Comparison of ENCODE assay signal across 8 mouse cellular contexts in the genomic region with DNA sequence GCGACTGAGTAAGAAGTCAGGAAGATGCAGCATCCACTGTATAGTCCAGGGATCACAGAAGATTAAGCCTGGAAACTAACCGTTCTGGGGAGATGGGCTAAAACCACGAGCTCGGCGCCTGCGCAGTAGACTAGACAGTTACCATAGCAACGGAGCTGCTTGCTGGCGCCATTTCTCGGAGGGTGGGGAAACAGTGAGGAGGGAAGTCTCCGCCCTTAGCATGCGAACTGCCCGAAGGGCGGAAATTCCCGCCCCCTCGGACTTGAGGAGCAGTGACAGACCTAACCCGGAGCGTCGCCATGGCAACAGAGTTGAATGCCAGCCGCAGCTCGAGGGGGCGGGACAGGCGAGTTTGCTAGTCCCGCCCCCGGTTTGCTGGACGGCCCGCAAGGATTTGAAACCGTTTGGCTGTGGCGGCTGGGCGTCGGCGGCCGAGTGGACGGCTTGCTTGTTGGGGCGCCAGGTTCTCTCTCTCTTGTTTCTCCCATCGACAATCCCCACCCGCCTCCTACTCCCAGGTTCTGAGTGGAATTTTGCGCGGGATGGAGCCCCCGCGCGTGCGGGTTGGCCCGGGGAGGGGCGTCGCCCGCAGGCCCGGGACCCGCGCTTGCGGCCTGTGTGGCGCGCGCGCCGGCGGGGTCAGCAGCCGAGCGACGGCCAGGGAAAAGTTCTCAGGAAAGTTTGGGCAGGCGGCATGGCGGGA. TPM values are rescaled to one million over a fixed set of nuclear protein-coding genes. Genes with fewer than 3 reads are reported as not detected.
DNase-seq lines count a peak whose midpoint lies in the region; ATAC-seq and TF ChIP-seq lines count a peak whose summit lies in the region.

Gene Cep112, plus strand, starts transcription at position 304 of the 703 bp plus-strand sequence.

- no peak for TF ChIP-seq RAD21 in CH12.LX (IDR thresholded peaks at IDR 0.05; ENCODE audit: low read depth, low read length)

- TF ChIP-seq EP300 in CH12.LX (IDR thresholded peaks at IDR 0.05; ENCODE audit: low read length) = no peak

- in situ Hi-C loops in CH12.LX (cut with MboI; ENCODE audit: low pct_ligation_motif_present, low pct_unique_long_range_greater_than_20kb, low sequenced_read_pairs) = loop anchor here (5.0 to 25.0 kb wide), 2 partner anchors 558 to 913 kb away; no protein-coding TSS in a partner anchor

- TF ChIP-seq POLR2A in CH12.LX (IDR thresholded peaks at IDR 0.05; ENCODE audit: low read depth, low read length) = peak; percentile 51; the same call in 1 of the 2 replicates

- no peaks in the 10 kb centered on the region for H3K36me3 ChIP-seq in CH12.LX (replicated peaks in 1 of 2; ENCODE audit: control insufficient read depth in 1 of 2, insufficient read depth in 1 of 2, low read length in 1 of 2)
- H3K36me3 ChIP-seq in forebrain, embryonic 11.5 days (ENCODE audit: control insufficient read depth, insufficient read depth, low read length) = no peaks in the 10 kb centered on the region; the same call in 1 of the 2 replicates
- no peaks in the 10 kb centered on the region for H3K36me3 ChIP-seq in heart, embryonic 16.5 days (ENCODE audit: control insufficient read depth, insufficient read depth)
- no peaks in the 10 kb centered on the region for H3K36me3 ChIP-seq in liver, embryonic 15.5 days (replicated peaks)
- H3K36me3 ChIP-seq in neural tube, embryonic 12.5 days = no peaks in the 10 kb centered on the region

- dilution Hi-C loops in CH12.LX (cut with MboI; ENCODE audit: extremely low pct_ligation_motif_present, extremely low pct_unique_long_range_greater_than_20kb, low sequenced_read_pairs) = no loop called here

- peaks cover 26% of the 10 kb centered on the region for H3K27me3 ChIP-seq in CH12.LX (replicated peaks)
- H3K27me3 ChIP-seq in forebrain, embryonic 11.5 days (ENCODE audit: control insufficient read depth, insufficient read depth, low read length) = peaks cover 2% of the 10 kb centered on the region; the same call in 1 of the 2 replicates
- H3K27me3 ChIP-seq in heart, embryonic 16.5 days (ENCODE audit: control insufficient read depth, insufficient read depth, low read length) = no peaks in the 10 kb centered on the region
- H3K27me3 ChIP-seq in liver, embryonic 15.5 days = peaks cover 35% of the 10 kb centered on the region
- H3K27me3 ChIP-seq in neural tube, embryonic 12.5 days (replicated peaks) = peaks cover 5% of the 10 kb centered on the region; the same call in 1 of the 2 replicates

- H3K4me3 ChIP-seq in CH12.LX (replicated peaks in 1 of 3; ENCODE audit: low read depth in 2 of 3, low read length in 2 of 3, poor library complexity in 1 of 3) = peak within 1 kb of the TSS; percentile 27 to 50 (median 44)
- H3K4me3 ChIP-seq in forebrain, embryonic 11.5 days (ENCODE audit: low read depth, low read length) = peak within 1 kb of the TSS; percentile 61
- H3K4me3 ChIP-seq in heart, embryonic 16.5 days (ENCODE audit: low read length) = peak within 1 kb of the TSS; percentile 76
- H3K4me3 ChIP-seq in liver, embryonic 15.5 days (replicated peaks) = peak within 1 kb of the TSS; percentile 60
- H3K4me3 ChIP-seq in neural tube, embryonic 12.5 days = peak within 1 kb of the TSS; percentile 64

- H3K79me2 ChIP-seq in CH12.LX (replicated peaks; ENCODE audit: control insufficient read depth, extremely low read depth, insufficient read depth, poor library complexity, severe bottlenecking) = no peaks in the 10 kb centered on the region

- peak; percentile 97 for ATAC-seq in forebrain, embryonic 11.5 days (replicated peaks; ENCODE audit: low FRiP score)
- peak; percentile 98 for ATAC-seq in heart, embryonic 16.5 days (replicated peaks; ENCODE audit: extremely low read depth, insufficient read depth, low FRiP score)
- ATAC-seq in liver, embryonic 15.5 days (ENCODE audit: insufficient read depth) = peak; percentile 86
- peak; percentile 96 for ATAC-seq in neural tube, embryonic 12.5 days (ENCODE audit: low FRiP score, low read depth)

- H3K4me2 ChIP-seq in CH12.LX (ENCODE audit: insufficient read depth, low read depth, poor library complexity, severe bottlenecking) = peak within 1 kb of the TSS; percentile 89
- peak within 1 kb of the TSS; percentile 69 for H3K4me2 ChIP-seq in forebrain, embryonic 11.5 days (ENCODE audit: low read depth, low read length, severe bottlenecking)
- peak within 1 kb of the TSS; percentile 87 for H3K4me2 ChIP-seq in heart, embryonic 16.5 days (ENCODE audit: low read depth, low read length)
- peak within 1 kb of the TSS; percentile 73 for H3K4me2 ChIP-seq in liver, embryonic 15.5 days
- peak within 1 kb of the TSS; percentile 74 for H3K4me2 ChIP-seq in neural tube, embryonic 12.5 days (replicated peaks)

- H3K9ac ChIP-seq in CH12.LX (ENCODE audit: insufficient read depth, low read depth) = peak within 1 kb of the TSS; percentile 42
- peak within 1 kb of the TSS; percentile 79 for H3K9ac ChIP-seq in forebrain, embryonic 11.5 days (ENCODE audit: low read length)
- H3K9ac ChIP-seq in heart, embryonic 16.5 days (ENCODE audit: low read length) = peak within 1 kb of the TSS; percentile 86
- peak within 1 kb of the TSS; percentile 46 for H3K9ac ChIP-seq in liver, embryonic 15.5 days
- H3K9ac ChIP-seq in neural tube, embryonic 12.5 days = peak within 1 kb of the TSS; percentile 72

- peak; percentile 100 for DNase-seq in CH12.LX (ENCODE audit: extremely low read depth)
- DNase-seq in c-Kit-positive CD71-positive TER-119-negative erythroid progenitor cells, embryonic 14.5 days (ENCODE audit: low read depth) = peak; percentile 88
- DNase-seq in forebrain, embryonic 11.5 days (ENCODE audit: low spot score) = peak; percentile 99
- peak; percentile 98 to 100 for DNase-seq in kidney, postnatal 36 days
- DNase-seq in telencephalon, adult 2 months (ENCODE audit: low read depth, low spot score) = peak; percentile 98

- no peak within 1 kb of the TSS for H3K27ac ChIP-seq in CH12.LX (ENCODE audit: insufficient read depth, low read depth)
- peak within 1 kb of the TSS; percentile 68 for H3K27ac ChIP-seq in forebrain, embryonic 11.5 days (ENCODE audit: low read depth, low read length)
- peak within 1 kb of the TSS; percentile 37; the same call in 1 of the 2 replicates for H3K27ac ChIP-seq in heart, embryonic 16.5 days (ENCODE audit: low read length)
- no peak within 1 kb of the TSS for H3K27ac ChIP-seq in liver, embryonic 15.5 days (replicated peaks)
- no peak within 1 kb of the TSS for H3K27ac ChIP-seq in neural tube, embryonic 12.5 days

- H3K4me1 ChIP-seq in CH12.LX (ENCODE audit: control insufficient read depth in 1 of 2, insufficient read depth in 2 of 2) = peaks cover 0 to 15% of the 10 kb centered on the region in 2 experiments; a peak in 3 of 4 replicates
- H3K4me1 ChIP-seq in forebrain, embryonic 11.5 days (replicated peaks; ENCODE audit: control insufficient read depth, insufficient read depth, low read length) = peaks cover 9% of the 10 kb centered on the region
- peaks cover 3% of the 10 kb centered on the region; the same call in 1 of the 2 replicates for H3K4me1 ChIP-seq in heart, embryonic 16.5 days (ENCODE audit: control insufficient read depth, insufficient read depth, low read length)
- H3K4me1 ChIP-seq in liver, embryonic 15.5 days (replicated peaks) = peaks cover 8% of the 10 kb centered on the region
- H3K4me1 ChIP-seq in neural tube, embryonic 12.5 days = 0 out of 2 replicates have a peak, but pooled peaks cover 11% of the 10 kb centered on the region

- H3K9me3 ChIP-seq in CH12.LX (replicated peaks; ENCODE audit: low read length) = no peaks in the 10 kb centered on the region
- no peaks in the 10 kb centered on the region for H3K9me3 ChIP-seq in forebrain, embryonic 11.5 days (ENCODE audit: control insufficient read depth, low read length)
- no peaks in the 10 kb centered on the region for H3K9me3 ChIP-seq in heart, embryonic 16.5 days (replicated peaks; ENCODE audit: control insufficient read depth, low read length)
- H3K9me3 ChIP-seq in liver, embryonic 15.5 days (replicated peaks) = no peaks in the 10 kb centered on the region
- no peaks in the 10 kb centered on the region for H3K9me3 ChIP-seq in neural tube, embryonic 12.5 days

- under 1% methylated on average over 60 of the region's 61 CpGs for WGBS in forebrain, embryonic 11.5 days
- WGBS in heart, embryonic 16.5 days = under 1% methylated on average over 61 of the region's 61 CpGs
- under 1% methylated on average over 61 of the region's 61 CpGs for WGBS in liver, embryonic 15.5 days (ENCODE audit: insufficient replicate concordance)
- WGBS in neural tube, embryonic 12.5 days = under 1% methylated on average over 61 of the region's 61 CpGs

- no peak for TF ChIP-seq CTCF in CH12.LX (conservative IDR thresholded peaks at IDR 0.05 in 1 of 2, IDR thresholded peaks at IDR 0.05 in 1 of 2; ENCODE audit: low read depth in 2 of 2, low read length in 2 of 2)

TF ChIP-seq in CH12.LX, 34 proteins besides CTCF, POLR2A, EP300 and RAD21:
- TF ChIP-seq SIN3A (IDR thresholded peaks at IDR 0.05; ENCODE audit: low read length) = peak; percentile 25; the same call in 1 of the 2 replicates
- TF ChIP-seq MAZ (IDR thresholded peaks at IDR 0.05; ENCODE audit: low read depth, low read length) = 0 out of 2 replicates have a peak, but pooled peaks have one; percentile 10
- no peak for TF ChIP-seq JUN (IDR thresholded peaks at IDR 0.05; ENCODE audit: insufficient read depth, low read depth, low read length)
- TF ChIP-seq E2F4 (IDR thresholded peaks at IDR 0.05; ENCODE audit: insufficient replicate concordance, low read depth, low read length) = peak; percentile 85
- TF ChIP-seq NRF1 (IDR thresholded peaks at IDR 0.05; ENCODE audit: low read depth, low read length) = peak; percentile 93
- TF ChIP-seq HCFC1 (IDR thresholded peaks at IDR 0.05; ENCODE audit: low read depth, low read length) = no peak
- peak; percentile 85 for TF ChIP-seq ELF1 (IDR thresholded peaks at IDR 0.05; ENCODE audit: low read depth, low read length)
- peak; percentile 97 for TF ChIP-seq MXI1 (IDR thresholded peaks at IDR 0.05; ENCODE audit: low read depth, low read length)
- no peak for TF ChIP-seq CHD1 (IDR thresholded peaks at IDR 0.05; ENCODE audit: low read depth, low read length)
TF ChIP-seq in CH12.LX: peak in this region for 6.

RNA-seq across cellular contexts. Expression of gene Cep112, which starts in this region (rescaled TPM):
- total RNA-seq in CH12.LX (2012; rRNA removed) = 0.67 and 0.93 TPM in 2 replicates
- 1.3 and 2.5 TPM in 2 replicates for total RNA-seq in CH12.LX (2014; rRNA removed)
- 1.4 and 2.9 TPM in 2 replicates for polyA plus RNA-seq in CH12.LX (2012; ENCODE audit: insufficient read length, low read depth)
- 15.2 and 16.9 TPM in 2 replicates for polyA plus RNA-seq in forebrain, embryonic 11.5 days (2014; fragmentation: Nextera tagmentation; extraction: Ambion mirVana)
- 6.3 and 10.6 TPM in 2 replicates for polyA plus RNA-seq in heart, embryonic 16.5 days (2015; fragmentation: Nextera tagmentation; extraction: Ambion mirVana)
- 1.3 and 1.4 TPM in 2 replicates for polyA plus RNA-seq in liver, embryonic 15.5 days (2015; fragmentation: Nextera tagmentation; extraction: Ambion mirVana)
- 9.8 and 10.7 TPM in 2 replicates for polyA plus RNA-seq in neural tube, embryonic 12.5 days (2016; fragmentation: Nextera tagmentation; extraction: Ambion mirVana)

Comparison
In these comparisons a context has a peak if more than half of its experiments do, and no peak if none do; other contexts are left out.
1. H3K27ac ChIP-seq: peak in forebrain, embryonic 11.5 days (single experiment) and heart, embryonic 16.5 days (single experiment); none in CH12.LX (single experiment), liver, embryonic 15.5 days (single experiment) and neural tube, embryonic 12.5 days (single experiment).
2. Peak in every context shown above with its lines, with median percentiles within 50 percentile points of each other: DNase-seq, H3K4me2 ChIP-seq, H3K4me3 ChIP-seq, H3K9ac ChIP-seq and ATAC-seq.